Mouse (Mus musculus): ENCODE data around the gene Ptch1. TPM values are rescaled to one million over a fixed set of nuclear protein-coding genes. Genes with fewer than 3 reads are reported as not detected.

Gene Ptch1
- polyA plus RNA-seq (2015; fragmentation: Nextera tagmentation; extraction: Ambion mirVana): 3.4 and 4.1 TPM in 2 replicates

DNA sequence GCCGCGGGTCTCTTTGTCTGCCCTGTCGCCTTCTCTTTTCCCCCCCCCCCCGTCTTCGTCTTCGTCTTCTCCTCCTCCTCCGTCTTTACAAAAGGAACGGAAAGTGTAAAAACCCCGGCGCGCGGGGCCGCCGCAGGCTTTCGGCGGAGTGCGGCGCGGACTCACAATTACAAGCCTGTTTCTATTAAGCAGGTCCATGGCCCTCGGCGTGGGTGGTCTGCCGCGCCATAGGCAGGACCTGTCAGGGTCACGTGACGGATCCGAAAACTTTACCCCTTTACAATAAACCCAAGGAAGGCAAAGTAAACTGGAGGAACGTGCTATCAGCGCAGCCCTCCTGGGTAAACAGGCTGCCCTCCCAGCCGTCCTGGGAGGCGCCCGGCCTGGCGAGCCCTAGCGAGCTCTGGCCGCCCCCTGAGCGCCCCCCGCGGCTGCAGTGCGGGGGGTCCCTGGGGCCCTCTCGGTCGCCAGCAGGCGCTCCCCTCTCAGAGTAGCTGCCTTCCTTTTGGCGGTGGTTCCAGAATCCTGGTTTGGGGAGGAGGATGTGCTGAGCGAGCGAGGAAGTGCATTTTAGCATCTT, at the start of gene Ptch1:
Gene Ptch1 (minus strand): TSS at position 343 of the 580 bp plus-strand sequence.
- ATAC-seq (ENCODE audit: low read depth) (0 out of 2 replicates have a peak, but pooled peaks have one; percentile 16), DNase-seq (no peak)
- Histone ChIP-seq H3K4me3 (replicated peaks) (peak within 1 kb of the TSS; percentile 55), H3K27ac (no peak within 1 kb of the TSS), H3K36me3 (no peaks in the 10 kb centered on the region), H3K9ac (peak within 1 kb of the TSS; percentile 43), H3K4me2 (peak within 1 kb of the TSS; percentile 75), H3K27me3 (peaks cover 89% of the 10 kb centered on the region), H3K9me3 (replicated peaks) (no peaks in the 10 kb centered on the region), H3K4me1 (replicated peaks) (peaks cover 21% of the 10 kb centered on the region)
- WGBS (ENCODE audit: insufficient replicate concordance): 1% methylated on average over 40 of the region's 44 CpGs

DNA sequence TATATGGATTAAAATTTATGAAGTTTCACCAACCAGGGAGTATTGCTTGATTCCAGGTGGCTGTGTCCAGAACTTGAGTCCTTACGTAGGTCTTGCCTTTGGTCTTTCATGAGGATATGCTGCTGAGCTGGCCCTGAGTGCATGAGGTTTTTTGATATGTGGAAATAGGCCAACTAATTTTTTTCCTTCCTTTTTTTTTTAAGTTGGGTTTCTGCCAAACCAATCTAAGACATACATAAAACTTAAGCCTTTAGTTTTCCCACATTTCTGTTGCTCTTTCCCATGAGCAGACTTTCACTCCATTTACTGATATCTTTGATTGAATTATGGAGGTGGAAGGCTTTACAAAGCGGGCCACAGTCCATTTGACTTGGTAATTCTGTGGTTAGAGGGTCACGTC, 47.9 kb upstream of the Ptch1 start:
- H3K4me2 ChIP-seq: no peak overlapping the region
- H3K4me3 ChIP-seq (replicated peaks): no peak overlapping the region
- H3K4me1 ChIP-seq (replicated peaks): no peaks in the 10 kb centered on the region
- no peak overlapping the region for H3K9ac ChIP-seq
- WGBS (ENCODE audit: insufficient replicate concordance): 54% methylated on average over 3 of the region's 3 CpGs
- DNase-seq (no peak), ATAC-seq (ENCODE audit: low read depth) (no peak)
- H3K27ac ChIP-seq: no peak overlapping the region
- H3K9me3 ChIP-seq (replicated peaks): no peaks in the 10 kb centered on the region
- H3K27me3 ChIP-seq: no peaks in the 10 kb centered on the region
- H3K36me3 ChIP-seq: no peaks in the 10 kb centered on the region

DNA sequence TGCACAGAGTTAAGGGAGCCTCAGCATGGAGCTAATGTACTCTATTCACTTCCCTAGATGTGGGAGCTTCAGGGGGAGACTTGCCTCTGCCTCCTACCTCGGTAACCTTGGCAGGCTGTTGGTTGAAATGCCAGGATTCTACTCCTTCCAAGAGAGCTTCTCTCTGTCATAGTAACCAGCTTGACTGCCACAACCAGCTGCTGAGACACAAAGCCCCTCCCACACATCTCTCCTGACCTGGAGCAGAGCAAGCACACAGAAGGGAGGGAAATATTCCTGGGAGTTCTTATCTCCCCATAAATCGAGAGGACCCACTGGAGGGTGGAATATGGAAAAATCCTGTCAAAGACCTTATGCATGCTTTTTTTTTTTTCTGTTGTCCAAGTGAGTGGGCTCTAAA, 39.8 kb upstream of the Ptch1 start:
- H3K4me2 ChIP-seq: no peak overlapping the region

DNA sequence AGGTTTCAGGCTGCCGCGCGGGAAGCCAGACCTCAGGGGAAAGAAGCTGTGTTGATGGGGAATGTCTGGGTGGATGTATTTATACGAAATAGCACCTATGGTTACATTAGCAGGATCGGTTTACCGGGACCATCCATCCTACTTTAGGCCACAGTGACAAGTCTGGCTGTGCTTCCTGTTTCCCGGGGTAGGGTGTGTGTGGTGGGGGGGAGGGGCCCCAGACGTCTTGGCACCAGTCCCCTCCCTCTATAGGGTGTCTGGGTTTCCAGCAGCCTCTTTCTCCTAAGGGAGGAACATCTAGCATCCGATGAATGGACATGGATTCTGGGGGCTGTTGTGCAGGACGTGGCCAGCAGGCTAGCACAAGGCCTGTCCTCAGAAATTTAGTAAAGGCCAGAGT, 36.3 kb upstream of the Ptch1 start:
- H3K9ac ChIP-seq: no peak overlapping the region
- no peaks in the 10 kb centered on the region for H3K27me3 ChIP-seq
- no peaks in the 10 kb centered on the region for H3K9me3 ChIP-seq (replicated peaks)
- 14% methylated on average over 10 of the region's 10 CpGs for WGBS (ENCODE audit: insufficient replicate concordance)
- H3K4me2 ChIP-seq: no peak overlapping the region
- H3K4me3 ChIP-seq (replicated peaks): no peak overlapping the region
- DNase-seq: no peak
- H3K27ac ChIP-seq: no peak overlapping the region
- H3K4me1 ChIP-seq (replicated peaks): no peaks in the 10 kb centered on the region
- no peak for ATAC-seq (ENCODE audit: low read depth)
- no peaks in the 10 kb centered on the region for H3K36me3 ChIP-seq

More for the DNA sequence above, 39.8 kb upstream of the Ptch1 start:
- H3K9me3 ChIP-seq (replicated peaks): no peaks in the 10 kb centered on the region
- H3K36me3 ChIP-seq: no peaks in the 10 kb centered on the region
- H3K4me1 ChIP-seq (replicated peaks): no peaks in the 10 kb centered on the region
- no peak overlapping the region for H3K9ac ChIP-seq
- ATAC-seq (ENCODE audit: low read depth) (no peak), DNase-seq (no peak)
- H3K4me3 ChIP-seq (replicated peaks): no peak overlapping the region
- WGBS (ENCODE audit: insufficient replicate concordance): 30% methylated on average over 2 of the region's 2 CpGs
- no peak overlapping the region for H3K27ac ChIP-seq
- H3K27me3 ChIP-seq: no peaks in the 10 kb centered on the region

DNA sequence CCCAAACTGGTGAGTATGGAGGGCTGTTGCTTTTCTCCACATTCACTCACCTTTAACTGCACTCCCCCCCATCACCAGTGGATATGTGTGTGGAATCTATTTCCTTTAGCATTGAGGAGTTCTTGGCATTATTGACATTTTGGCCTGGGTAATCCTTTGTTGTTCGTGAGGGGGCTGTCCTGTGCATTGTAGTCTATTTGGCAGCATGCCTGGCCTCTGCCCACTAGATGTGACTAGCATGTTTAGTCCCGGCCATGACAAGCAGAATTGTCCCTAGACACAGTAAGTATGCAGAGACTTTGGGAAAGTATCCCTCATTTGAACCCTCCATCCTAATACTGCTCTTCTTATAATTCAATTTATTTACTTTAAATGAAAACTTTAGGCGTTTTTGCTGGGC, 24.2 kb upstream of the Ptch1 start:
- DNase-seq: no peak
- 52% methylated on average over 3 of the region's 3 CpGs for WGBS (ENCODE audit: insufficient replicate concordance)
- H3K27me3 ChIP-seq: no peaks in the 10 kb centered on the region
- no peaks in the 10 kb centered on the region for H3K4me1 ChIP-seq (replicated peaks)
- H3K9ac ChIP-seq: no peak overlapping the region
- H3K4me3 ChIP-seq (replicated peaks): no peak overlapping the region
- H3K27ac ChIP-seq: no peak overlapping the region
- H3K36me3 ChIP-seq: no peaks in the 10 kb centered on the region
- no peak for ATAC-seq (ENCODE audit: low read depth)
- no peaks in the 10 kb centered on the region for H3K9me3 ChIP-seq (replicated peaks)
- H3K4me2 ChIP-seq: no peak overlapping the region

DNA sequence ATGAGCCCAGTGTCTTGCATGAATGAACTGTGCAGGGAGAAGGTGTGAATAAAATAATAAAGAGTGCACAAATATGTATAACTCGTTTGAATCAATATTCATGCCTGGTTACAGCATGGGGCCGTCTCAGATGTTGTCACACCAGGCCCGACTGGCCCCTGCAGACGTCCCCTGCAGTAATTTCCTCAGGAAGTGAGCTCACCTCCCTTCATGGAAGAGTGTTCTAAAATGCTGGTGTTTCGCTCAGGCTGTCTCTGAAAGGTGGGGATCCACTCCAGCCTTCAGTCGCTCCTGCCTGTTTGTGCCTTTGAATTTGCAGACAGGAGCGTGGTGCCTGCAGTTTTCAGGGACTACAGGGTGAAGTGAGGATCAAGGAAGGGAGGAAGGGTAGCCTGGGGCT, 22.5 kb upstream of the Ptch1 start:
- Histone ChIP-seq H3K36me3 (no peaks in the 10 kb centered on the region), H3K4me2 (no peak overlapping the region), H3K9me3 (replicated peaks) (no peaks in the 10 kb centered on the region), H3K4me3 (replicated peaks) (no peak overlapping the region), H3K4me1 (replicated peaks) (no peaks in the 10 kb centered on the region), H3K27ac (no peak overlapping the region), H3K27me3 (no peaks in the 10 kb centered on the region), H3K9ac (no peak overlapping the region)
- DNase-seq: no peak
- no peak for ATAC-seq (ENCODE audit: low read depth)
- WGBS (ENCODE audit: insufficient replicate concordance): 24% methylated on average over 7 of the region's 7 CpGs

DNA sequence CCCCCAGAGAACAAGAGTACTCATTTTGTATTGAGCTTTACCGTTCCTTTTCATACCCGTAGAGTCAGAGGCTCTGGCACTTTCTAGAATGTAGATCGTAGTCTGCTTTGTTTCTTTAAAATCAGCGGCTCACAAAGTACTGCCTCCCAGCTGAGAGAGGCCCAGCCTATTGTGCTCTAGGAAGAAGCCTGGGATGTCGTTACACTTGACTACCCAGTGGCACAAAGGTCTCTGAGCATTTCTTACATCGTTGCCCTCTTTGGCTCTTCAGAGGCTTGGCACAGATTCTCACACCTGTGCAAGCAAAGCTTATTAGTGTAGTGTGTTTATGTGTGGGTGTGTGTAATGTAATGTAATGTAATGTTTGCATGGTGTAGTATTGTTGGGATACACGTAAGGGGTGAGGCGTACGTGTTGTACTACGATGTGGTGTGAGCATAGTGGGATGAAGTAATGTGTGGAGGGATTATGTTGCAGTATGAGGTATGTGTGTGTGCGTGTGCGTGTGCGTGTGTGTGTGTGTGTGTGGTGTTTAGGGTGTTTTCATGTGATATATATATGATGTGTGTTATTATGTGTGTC, 20.2 kb upstream of the Ptch1 start:
- Histone ChIP-seq H3K9ac (no peak overlapping the region), H3K36me3 (no peaks in the 10 kb centered on the region), H3K4me1 (replicated peaks) (no peaks in the 10 kb centered on the region), H3K4me3 (replicated peaks) (no peak overlapping the region), H3K27me3 (no peaks in the 10 kb centered on the region), H3K4me2 (no peak overlapping the region), H3K9me3 (replicated peaks) (no peaks in the 10 kb centered on the region), H3K27ac (no peak overlapping the region)
- DNase-seq (no peak), ATAC-seq (ENCODE audit: low read depth) (no peak)
- 79% methylated on average over 13 of the region's 13 CpGs for WGBS (ENCODE audit: insufficient replicate concordance)

DNA sequence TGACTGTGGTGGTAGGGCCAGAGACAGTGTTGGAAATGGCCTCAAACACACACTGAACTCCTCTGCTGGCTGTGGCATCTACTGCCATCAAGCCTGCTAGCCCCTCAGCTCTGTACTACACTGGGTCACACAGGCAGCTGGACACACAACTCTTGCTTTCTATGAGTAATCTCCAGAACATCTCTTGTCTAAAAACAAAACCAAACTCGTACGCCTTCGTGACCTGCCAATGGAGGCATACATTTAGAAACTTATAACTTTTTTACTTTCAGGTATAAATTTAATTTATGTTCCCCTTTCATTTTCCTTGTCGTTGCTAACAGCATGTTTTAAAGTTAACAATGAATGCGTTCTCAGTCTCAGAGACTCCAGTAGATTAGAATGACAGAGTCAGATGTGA, 19.4 kb upstream of the Ptch1 start:
- no peaks in the 10 kb centered on the region for H3K36me3 ChIP-seq
- H3K27ac ChIP-seq: no peak overlapping the region
- ATAC-seq (ENCODE audit: low read depth): no peak
- 70% methylated on average over 5 of the region's 5 CpGs for WGBS (ENCODE audit: insufficient replicate concordance)
- H3K4me1 ChIP-seq (replicated peaks): no peaks in the 10 kb centered on the region
- no peak overlapping the region for H3K4me2 ChIP-seq
- H3K4me3 ChIP-seq (replicated peaks): no peak overlapping the region
- H3K9ac ChIP-seq: no peak overlapping the region
- H3K9me3 ChIP-seq (replicated peaks): no peaks in the 10 kb centered on the region
- no peak for DNase-seq
- H3K27me3 ChIP-seq: no peaks in the 10 kb centered on the region

DNA sequence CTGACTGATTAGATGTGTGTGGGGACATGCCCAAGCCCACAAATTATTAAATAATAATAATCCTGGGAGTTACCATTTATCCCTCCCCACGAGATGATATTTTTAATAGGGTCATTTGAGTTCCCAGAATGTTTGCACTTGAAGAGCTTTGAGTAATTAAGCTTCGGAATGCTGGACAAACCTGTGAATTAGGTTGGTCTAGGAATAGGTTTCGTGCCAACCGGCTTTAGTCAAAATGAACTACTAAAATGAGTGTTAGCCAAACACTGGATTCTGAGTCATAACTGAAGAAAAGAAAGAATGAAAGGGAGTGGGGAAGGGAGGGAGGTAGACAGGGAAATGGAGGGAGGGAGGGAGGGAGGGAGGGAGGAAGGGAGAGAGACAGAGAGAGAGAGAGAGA, 1.2 kb upstream of the Ptch1 start:
- ATAC-seq (ENCODE audit: low read depth) (no peak), DNase-seq (no peak)
- Histone ChIP-seq H3K36me3 (no peaks in the 10 kb centered on the region), H3K9me3 (replicated peaks) (no peaks in the 10 kb centered on the region), H3K27ac (no peak overlapping the region), H3K4me1 (replicated peaks) (peaks cover 9% of the 10 kb centered on the region; the same call in 1 of the 2 replicates), H3K4me3 (replicated peaks) (no peak overlapping the region), H3K9ac (no peak overlapping the region), H3K4me2 (no peak overlapping the region), H3K27me3 (peaks cover 78% of the 10 kb centered on the region)
- WGBS (ENCODE audit: insufficient replicate concordance): 47% methylated on average over 4 of the region's 4 CpGs

DNA sequence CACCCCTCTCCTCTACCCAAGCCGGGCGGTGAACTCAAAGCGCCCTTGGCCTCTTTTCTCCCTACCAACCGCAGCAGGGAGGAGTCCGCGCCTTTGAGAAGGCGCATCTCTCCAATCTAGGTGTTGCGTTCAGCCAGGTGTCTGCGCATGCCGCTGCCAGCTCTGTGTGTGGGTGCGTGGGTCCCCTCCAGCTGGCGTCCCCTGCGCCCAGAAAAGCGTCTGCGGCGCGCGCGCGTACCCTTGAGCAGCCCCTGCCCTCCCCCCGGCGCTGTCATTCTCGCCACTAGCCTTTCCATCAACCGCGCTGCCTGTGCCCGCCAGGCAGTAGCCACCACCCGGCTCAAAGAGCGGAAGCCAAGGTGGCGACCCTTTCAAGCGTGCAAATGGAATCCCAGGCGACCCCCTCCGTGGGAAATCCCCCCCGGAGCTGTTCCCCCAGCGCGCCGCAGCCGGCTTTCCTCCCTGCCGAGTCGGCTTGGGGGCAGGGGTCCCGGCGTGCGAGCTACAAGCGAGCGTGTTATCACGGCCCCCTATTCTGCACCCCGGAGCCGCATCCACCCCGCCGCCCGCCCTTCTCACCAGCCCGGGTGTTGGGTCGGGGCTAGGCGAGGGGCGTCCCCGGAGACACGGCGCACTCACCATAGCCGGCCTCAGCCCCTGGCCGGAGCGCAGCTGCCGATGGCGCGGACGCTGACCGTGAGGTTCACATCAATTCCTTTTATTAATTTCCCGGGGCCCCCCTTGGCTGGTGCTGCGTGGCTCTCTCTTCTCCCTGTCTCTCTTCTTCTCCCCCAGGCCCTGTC, 744 bp downstream of the Ptch1 start:
- Histone ChIP-seq H3K36me3 (no peaks in the 10 kb centered on the region), H3K4me1 (replicated peaks) (peaks cover 24% of the 10 kb centered on the region), H3K4me3 (replicated peaks) (peak overlapping the region; percentile 55), H3K9ac (peak overlapping the region; percentile 43), H3K9me3 (replicated peaks) (no peaks in the 10 kb centered on the region), H3K27ac (no peak overlapping the region), H3K4me2 (peak overlapping the region; percentile 75), H3K27me3 (peaks cover 86% of the 10 kb centered on the region)
- DNase-seq: no peak
- ATAC-seq (ENCODE audit: low read depth): no peak
- WGBS (ENCODE audit: insufficient replicate concordance): under 1% methylated on average over 66 of the region's 67 CpGs

DNA sequence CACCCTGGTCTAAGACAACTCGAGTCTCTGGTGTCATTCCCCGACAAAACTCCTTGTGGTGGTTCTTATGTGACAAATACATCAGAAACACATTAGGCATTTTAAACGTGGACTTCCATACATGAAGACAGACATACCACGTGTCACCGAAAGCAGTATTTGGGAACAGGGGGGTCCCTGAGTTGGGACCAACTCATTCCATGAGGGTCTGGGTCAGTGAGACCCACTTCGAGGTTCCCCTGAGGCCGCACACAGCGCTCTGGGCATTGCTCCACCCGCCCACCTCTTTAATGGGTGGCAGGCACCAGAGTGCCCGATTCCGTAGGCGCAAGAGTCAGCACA, 1.3 kb downstream of the Ptch1 start:
- Histone ChIP-seq H3K4me3 (replicated peaks) (peak overlapping the region; percentile 55), H3K27me3 (peaks cover 85% of the 10 kb centered on the region), H3K27ac (no peak overlapping the region), H3K9ac (no peak overlapping the region), H3K4me1 (replicated peaks) (peaks cover 24% of the 10 kb centered on the region), H3K36me3 (no peaks in the 10 kb centered on the region), H3K9me3 (replicated peaks) (no peaks in the 10 kb centered on the region), H3K4me2 (peak overlapping the region; percentile 75)
- no peak for ATAC-seq (ENCODE audit: low read depth)
- DNase-seq: no peak
- WGBS (ENCODE audit: insufficient replicate concordance): 2% methylated on average over 12 of the region's 12 CpGs

DNA sequence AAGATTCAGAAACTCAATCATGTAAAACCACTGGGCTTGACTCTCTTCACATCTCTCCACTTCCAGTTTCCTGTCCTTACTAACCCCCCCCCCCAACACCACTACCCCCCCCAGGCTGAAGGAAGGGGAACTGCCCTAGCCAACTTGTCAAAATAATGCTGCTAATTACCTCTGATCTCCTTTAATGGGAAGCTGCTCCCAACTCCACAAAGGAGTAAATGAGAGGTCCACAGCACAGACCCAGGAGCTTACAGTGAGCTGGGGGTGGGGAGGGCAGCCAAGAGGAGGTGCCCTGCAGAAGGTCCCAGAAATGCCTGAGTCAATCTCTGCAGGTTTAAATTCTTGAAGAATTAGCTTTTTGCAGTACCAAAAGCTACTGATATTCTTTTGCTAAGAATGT, 2.9 kb downstream of the Ptch1 start:
- peaks cover 69% of the 10 kb centered on the region for H3K27me3 ChIP-seq
- H3K9me3 ChIP-seq (replicated peaks): no peaks in the 10 kb centered on the region
- H3K9ac ChIP-seq: no peak overlapping the region
- H3K36me3 ChIP-seq: no peaks in the 10 kb centered on the region
- H3K4me3 ChIP-seq (replicated peaks): no peak overlapping the region
- H3K4me2 ChIP-seq: no peak overlapping the region
- DNase-seq (no peak), ATAC-seq (ENCODE audit: low read depth) (no peak)
- no peak overlapping the region for H3K27ac ChIP-seq
- H3K4me1 ChIP-seq (replicated peaks): peaks cover 28% of the 10 kb centered on the region
